Mouse (Mus musculus) c-Kit-negative CD71-positive TER-119-positive erythroid progenitor cells, embryonic 14.5 days (primary cell): ENCODE measurements around the gene Gm9736.
"Not testable (repeated sequence)": the region's sequence is repeated elsewhere in the genome, so short reads cannot be mapped to it uniquely, and the experiment has no call there.

Experiments used
- DNase-seq: peaks from one replicate; pipeline ENCODE4 v3.0.0-alpha.2; 2013; ENCODE audit warnings: low read depth, low spot score

Gm9736 gene

DNA sequence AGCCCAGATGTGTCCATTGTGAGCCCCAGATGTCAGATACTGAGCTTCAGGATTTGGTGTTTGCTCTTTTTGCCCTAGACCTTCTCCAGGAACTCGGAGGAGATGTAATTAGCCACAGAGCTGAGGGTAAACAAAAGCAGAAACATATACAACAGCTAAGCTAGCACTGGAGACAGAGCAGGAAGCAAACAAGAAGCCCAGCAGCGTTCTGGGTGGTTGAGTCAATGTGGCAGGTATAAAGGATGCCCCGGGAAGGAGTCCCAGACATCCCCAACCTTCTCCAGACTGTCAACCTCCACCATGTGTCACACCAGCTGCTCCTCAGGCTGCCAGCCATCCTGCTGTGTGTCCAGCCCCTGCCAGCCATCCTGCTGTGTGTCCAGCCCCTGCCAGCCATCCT is 25.0 kb downstream of the Gm9736 start, which contains the start of gene Gm10100:
Gm10100 (plus strand) TSS at position 301 of the 400 bp plus-strand sequence.
- no peak for DNase-seq

DNA sequence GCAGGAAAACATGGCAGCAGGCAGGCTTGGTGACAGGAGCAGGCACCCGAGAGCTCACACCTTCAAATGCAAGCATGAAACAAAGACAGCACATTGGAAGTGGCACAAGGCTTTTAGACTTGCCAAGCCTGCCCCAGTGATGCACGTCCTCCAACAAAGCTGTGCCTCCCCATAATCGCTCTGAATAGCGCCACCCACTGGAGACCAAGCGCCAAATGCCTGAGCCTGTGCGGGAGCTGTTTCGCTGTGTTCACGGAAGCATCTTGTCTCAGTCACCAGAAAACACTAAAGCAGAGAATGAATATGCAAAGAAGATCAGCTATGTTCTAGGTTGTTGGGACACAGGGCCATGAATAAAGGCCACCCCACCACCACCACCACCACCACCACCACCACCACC is 26.3 kb downstream of the Gm9736 start:
- no peak for DNase-seq

DNA sequence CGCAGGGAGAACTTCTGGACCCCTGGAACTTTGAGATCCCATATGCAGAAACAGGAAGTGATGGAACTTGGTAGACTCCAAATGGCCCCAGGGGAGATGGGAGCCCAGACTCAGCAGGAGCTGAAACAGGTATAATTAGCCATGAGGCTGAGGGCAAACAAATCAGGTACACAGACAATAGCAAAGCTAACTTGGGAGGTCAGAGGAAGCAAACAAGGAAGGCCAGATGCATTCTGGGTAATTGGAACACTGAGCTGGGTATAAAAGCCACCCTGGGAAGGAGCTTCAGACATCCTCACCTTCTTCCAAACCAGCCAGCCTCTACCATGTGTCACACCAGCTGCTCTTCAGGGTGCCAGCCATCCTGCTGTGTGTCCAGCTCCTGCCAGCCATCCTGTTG is 30.9 kb downstream of the Gm9736 start, which contains the start of gene Krtap12-1:
Krtap12-1 (plus strand) TSS at position 301 of the 400 bp plus-strand sequence.
- not testable (repeated sequence) for DNase-seq

DNA sequence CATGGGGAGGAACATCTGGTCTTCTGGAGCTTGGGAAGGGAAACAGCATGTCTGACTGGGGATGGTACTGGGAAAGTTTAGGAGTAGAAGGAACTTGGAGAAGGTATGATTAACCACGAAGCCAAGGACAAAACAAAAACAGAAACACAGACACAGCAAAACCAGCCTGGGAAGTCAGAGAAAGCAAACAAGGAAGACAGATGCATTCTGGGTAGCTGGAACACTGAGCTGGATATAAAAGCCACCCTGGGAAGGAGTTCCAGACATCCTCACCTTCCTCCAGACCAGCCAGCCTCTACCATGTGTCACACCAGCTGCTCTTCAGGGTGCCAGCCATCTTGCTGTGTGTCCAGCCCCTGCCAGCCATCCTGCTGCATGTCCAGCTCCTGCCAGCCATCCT is 35.6 kb downstream of the Gm9736 start, which contains the start of gene Gm10142:
Gm10142 (plus strand) TSS at position 301 of the 400 bp plus-strand sequence.
- DNase-seq: no peak

DNA sequence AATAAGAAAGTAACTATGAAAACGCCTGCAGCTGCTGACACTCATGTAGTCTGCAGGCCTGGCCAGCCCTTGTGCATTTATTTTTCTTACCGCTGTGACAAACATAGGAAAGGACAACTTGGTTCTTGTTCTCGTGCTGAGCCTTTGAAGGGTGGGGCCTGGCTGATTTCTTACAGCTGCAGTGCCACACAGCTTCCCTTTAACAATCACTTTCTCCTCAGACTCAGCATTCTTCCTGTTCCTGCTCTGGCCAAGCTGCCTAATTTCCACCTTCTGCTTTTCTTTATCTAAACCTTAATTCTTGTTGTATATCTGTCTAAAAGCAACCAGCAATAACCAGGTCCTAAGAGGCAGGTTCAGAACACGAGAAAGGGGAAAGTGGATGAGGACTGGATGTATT is 37.4 kb downstream of the Gm9736 start:
- DNase-seq: no peak

DNA sequence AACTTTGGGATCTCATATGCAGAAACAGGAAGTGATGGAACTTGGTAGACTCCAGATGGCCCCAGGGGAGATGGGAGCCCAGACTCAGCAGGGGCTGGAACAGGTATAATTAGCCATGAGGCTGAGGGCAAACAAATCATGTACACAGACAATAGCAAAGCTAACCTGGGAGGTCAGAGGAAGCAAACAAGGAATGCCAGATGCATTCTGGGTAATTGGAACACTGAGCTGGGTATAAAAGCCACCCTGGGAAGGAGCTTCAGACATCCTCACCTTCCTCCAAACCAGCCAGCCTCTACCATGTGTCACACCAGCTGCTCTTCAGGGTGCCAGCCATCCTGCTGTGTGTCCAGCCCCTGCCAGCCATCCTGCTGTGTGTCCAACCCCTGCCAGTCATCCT is 40.0 kb downstream of the Gm9736 start, which contains the start of gene Gm10024:
Gm10024 (plus strand) TSS at position 301 of the 400 bp plus-strand sequence.
- not testable (repeated sequence) for DNase-seq

DNA sequence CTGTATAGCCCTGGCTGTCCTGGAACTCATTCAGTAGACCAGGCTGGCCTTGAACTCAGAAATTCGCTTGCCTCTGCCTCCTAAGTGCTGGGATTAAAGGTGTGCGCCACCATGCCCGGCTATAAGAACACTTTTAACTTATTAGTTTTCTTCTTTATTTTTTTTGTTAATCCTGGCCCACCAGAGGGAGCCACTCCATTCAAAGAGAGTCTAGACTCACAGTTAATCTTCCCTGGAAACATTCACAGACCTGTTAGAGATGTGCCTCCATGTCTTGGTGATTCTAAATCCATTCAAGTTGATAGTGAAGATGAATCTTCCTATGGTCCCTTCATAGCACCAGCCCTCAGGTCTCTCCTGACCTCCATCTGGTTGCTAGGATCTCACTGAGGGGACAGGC is 41.3 kb downstream of the Gm9736 start:
- no peak for DNase-seq

DNA sequence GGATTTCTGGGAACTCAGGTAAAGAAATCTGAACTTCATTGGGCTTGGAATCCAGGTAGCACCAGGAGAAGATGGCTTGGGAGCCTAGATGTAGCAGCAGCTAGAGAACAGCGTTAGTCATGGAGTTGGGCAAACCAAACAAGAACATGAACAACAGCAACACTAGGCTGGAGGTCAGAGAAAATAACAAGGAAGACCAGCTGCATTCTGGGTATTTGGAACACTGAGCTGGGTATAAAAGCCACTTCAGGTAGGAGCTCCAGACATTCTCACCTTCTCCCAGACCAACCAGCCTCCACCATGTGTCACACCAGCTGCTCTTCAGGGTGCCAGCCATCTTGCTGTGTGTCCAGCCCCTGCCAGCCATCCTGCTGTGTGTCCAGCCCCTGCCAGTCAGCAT is 44.8 kb downstream of the Gm9736 start, which contains the start of gene Gm10272:
Gm10272 (plus strand) TSS at position 301 of the 400 bp plus-strand sequence.
- DNase-seq: no peak
